Mouse (Mus musculus) embryo, embryonic 10.5 days (tissue): Measurements from ENCODE around the gene Erich6.
A peak's percentile ranks its signal among the peaks of the same experiment; 100 is the strongest.

Experiments
- DNase-seq: peaks from one replicate; pipeline ENCODE4 v3.0.0-alpha.2; 2015; ENCODE audit warnings: low spot score

Gene Erich6

GRCm38 (mm10) chr3:58636406-58637295, at the start of gene Erich6:
TSS of gene Erich6 (minus strand) at chr3:58637207.
- peak; percentile 75 for DNase-seq

GRCm38 (mm10) chr3:58686206-58686921, 49.4 kb upstream of the Erich6 start:
- DNase-seq = no peak

GRCm38 (mm10) chr3:58685396-58685795, 48.4 kb upstream of the Erich6 start:
- no peak for DNase-seq

GRCm38 (mm10) chr3:58683346-58683745, 46.3 kb upstream of the Erich6 start:
- no peak for DNase-seq

- no peak for DNase-seq
Measured at GRCm38 (mm10) chr3:58682336-58682735, 45.3 kb upstream of the Erich6 start.

GRCm38 (mm10) chr3:58681831-58682230, 44.8 kb upstream of the Erich6 start:
- DNase-seq = no peak

GRCm38 (mm10) chr3:58680943-58681637, 44.1 kb upstream of the Erich6 start:
- no peak for DNase-seq

- no peak for DNase-seq
Measured at GRCm38 (mm10) chr3:58679996-58680395, 43.0 kb upstream of the Erich6 start.

GRCm38 (mm10) chr3:58678905-58679304, 41.9 kb upstream of the Erich6 start:
- no peak for DNase-seq

GRCm38 (mm10) chr3:58678384-58678783, 41.4 kb upstream of the Erich6 start:
- DNase-seq = no peak

GRCm38 (mm10) chr3:58677615-58678014, 40.6 kb upstream of the Erich6 start:
- DNase-seq = no peak

GRCm38 (mm10) chr3:58673295-58673694, 36.3 kb upstream of the Erich6 start:
- DNase-seq = no peak

- DNase-seq = no peak
Measured at GRCm38 (mm10) chr3:58672481-58673183, 35.6 kb upstream of the Erich6 start.

- DNase-seq = no peak
Measured at GRCm38 (mm10) chr3:58671616-58672250, 34.7 kb upstream of the Erich6 start.

GRCm38 (mm10) chr3:58663970-58664369, 27.0 kb upstream of the Erich6 start:
- DNase-seq = no peak

GRCm38 (mm10) chr3:58660636-58661035, 23.6 kb upstream of the Erich6 start:
- DNase-seq = no peak

- DNase-seq = peak; percentile 43
Measured at GRCm38 (mm10) chr3:58657356-58657755, 20.3 kb upstream of the Erich6 start.

GRCm38 (mm10) chr3:58655362-58656130, 18.5 kb upstream of the Erich6 start:
- peak; percentile 83 for DNase-seq

GRCm38 (mm10) chr3:58653907-58654306, 16.9 kb upstream of the Erich6 start:
- DNase-seq = peak; percentile 55

GRCm38 (mm10) chr3:58650328-58650727, 13.3 kb upstream of the Erich6 start:
- no peak for DNase-seq

GRCm38 (mm10) chr3:58647179-58647578, 10.2 kb upstream of the Erich6 start:
- DNase-seq = no peak
